Mouse (Mus musculus): ENCODE data around the gene Ank3.

Gene Ank3

DNA sequence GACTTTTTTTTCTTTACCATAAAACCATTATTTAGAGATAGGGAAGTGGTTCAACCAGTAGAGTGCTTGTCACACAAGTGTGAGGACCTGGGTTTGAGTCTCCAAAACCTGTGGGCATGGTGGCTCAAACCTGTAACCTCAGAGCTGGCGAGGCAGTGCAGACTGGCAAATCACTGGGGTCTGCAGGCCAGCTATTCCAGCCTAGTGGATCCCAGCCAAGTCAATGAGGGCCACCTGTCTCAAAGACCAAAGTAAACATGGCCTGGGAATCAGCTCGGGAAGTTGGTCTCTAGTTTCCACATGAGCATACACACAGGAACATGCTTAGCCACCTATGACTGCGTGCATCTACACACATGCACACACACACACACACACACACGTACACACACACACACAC is 552.9 kb downstream of the Ank3 start:
- in situ Hi-C loops (cut with MboI, MseI): no loop called here

DNA sequence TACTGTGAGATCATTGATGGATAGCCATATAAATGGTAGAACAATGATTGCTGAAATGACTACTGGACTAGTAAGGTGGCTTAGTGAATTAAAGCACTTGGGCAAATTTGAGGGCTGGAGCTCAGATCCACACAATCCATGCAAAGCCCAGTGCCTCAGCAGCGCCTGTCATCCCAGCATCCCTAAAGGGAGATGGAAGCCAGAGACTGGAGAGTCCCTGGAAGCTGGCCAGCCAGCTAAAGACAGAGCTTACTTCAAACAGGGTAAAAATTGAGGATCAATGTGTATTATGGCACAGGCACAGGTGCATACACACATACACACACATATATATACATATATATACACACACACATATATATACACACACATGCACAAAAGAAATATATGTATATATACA is 553.7 kb downstream of the Ank3 start:
- in situ Hi-C loops (cut with MboI, MseI): no loop called here

DNA sequence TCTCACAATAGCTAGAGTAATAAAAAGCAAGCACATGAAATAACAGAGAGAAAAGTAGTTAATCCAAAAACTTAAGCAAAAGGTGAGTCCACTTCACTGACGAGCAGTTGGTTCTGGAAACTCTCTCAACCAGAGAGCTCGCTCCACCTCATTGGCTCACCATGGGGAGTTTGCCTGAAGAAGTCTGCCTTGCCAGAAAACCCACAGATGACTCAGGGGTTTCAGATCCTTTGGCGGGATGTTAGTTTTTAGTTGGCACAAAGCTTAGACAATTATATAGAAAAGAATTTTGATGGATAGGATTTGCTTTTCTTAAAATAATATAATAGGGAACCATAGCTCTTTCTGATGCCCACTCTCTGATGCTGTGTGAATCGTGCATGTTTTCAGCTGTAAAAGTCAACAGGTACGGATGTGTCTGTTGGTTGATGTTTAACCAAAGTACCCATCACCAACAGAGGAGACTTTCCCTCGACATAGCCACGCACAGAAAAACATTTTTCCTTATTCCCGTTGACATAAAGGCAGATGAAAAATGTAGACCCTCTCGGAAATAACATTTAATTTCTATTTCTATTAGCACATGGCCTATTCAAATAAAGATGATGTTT is 556.2 kb downstream of the Ank3 start:
- in situ Hi-C loops (cut with MboI, MseI): no loop called here

- in situ Hi-C loops (cut with MboI, MseI): no loop called here
These were observed 563.7 kb downstream of the Ank3 start for GRCm38 (mm10) chr10:69962226-69962625.

DNA sequence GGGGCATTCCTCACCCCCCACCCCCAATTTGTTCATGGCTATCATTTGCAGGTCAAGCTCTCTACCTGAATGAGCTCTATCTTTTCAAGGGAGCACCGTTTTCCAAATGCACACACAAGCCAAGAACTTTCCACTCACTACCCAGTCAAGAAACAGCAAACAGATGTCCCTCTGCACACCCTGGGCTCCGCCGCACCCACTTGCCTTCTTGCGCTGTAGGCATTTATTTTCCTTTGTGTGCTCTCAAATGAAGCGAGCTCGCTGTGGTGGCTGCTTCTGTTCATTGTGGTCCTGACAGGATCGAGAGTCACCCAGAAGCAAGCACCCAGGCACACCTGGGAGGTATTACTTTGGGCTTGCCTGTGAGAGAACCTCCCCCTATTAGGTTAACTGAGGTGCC is 564.4 kb downstream of the Ank3 start:
- in situ Hi-C loops (cut with MboI, MseI): no loop called here

- in situ Hi-C loops (cut with MboI, MseI): no loop called here
These were observed 566.0 kb downstream of the Ank3 start for GRCm38 (mm10) chr10:69964611-69965010.

DNA sequence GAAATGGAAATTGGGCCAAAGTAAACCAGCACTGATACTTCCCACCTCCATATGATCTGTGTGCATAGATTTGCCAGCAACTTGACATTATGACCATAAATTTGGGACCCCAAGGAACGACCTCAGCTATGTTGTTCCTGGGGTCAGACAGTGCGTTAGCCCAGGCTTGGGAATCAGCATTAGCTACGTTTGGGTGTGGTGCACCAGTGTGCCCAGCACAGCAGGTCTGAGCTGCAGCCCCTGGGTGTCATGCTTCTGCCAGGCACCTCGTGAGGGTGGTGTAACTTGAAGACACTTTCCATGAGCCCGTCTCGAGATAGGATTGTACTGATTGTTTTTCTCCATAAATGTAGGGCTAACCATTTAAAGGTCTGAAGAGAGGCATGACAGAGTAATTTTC is 566.5 kb downstream of the Ank3 start:
- in situ Hi-C loops (cut with MboI, MseI): no loop called here

DNA sequence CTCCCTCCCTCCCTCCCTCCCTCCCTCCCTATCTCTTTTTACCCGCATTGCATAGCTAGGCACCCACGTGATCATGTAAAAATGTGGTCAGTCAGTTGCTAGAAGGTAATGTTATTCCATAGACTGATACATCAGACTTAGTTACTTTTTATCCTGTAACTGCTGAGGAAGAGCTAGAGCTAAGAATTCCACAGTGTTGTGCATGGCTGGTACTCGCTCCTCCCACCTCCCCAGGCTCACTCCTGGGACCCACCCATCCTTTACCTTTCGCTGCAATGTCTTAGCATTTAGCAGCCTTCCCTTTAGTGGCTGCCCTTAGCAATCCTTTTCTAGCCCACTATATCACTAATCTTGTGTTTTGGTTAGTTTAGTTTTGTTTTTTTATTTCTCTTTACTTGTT is 569.4 kb downstream of the Ank3 start:
- in situ Hi-C loops (cut with MboI, MseI): no loop called here

- in situ Hi-C loops (cut with MboI, MseI): no loop called here
These were observed 581.1 kb downstream of the Ank3 start for GRCm38 (mm10) chr10:69979636-69980035.

- in situ Hi-C loops (cut with MboI, MseI): no loop called here
These were observed 583.0 kb downstream of the Ank3 start for GRCm38 (mm10) chr10:69981386-69982097.

- in situ Hi-C loops (cut with MboI, MseI): no loop called here
These were observed 584.1 kb downstream of the Ank3 start for GRCm38 (mm10) chr10:69982701-69983100.

- in situ Hi-C loops (cut with MboI, MseI): no loop called here
These were observed 588.9 kb downstream of the Ank3 start for GRCm38 (mm10) chr10:69987496-69987895.

GRCm38 (mm10) chr10:69997082-69997481 is 598.5 kb downstream of the Ank3 start:
- in situ Hi-C loops (cut with MboI, MseI): no loop called here

DNA sequence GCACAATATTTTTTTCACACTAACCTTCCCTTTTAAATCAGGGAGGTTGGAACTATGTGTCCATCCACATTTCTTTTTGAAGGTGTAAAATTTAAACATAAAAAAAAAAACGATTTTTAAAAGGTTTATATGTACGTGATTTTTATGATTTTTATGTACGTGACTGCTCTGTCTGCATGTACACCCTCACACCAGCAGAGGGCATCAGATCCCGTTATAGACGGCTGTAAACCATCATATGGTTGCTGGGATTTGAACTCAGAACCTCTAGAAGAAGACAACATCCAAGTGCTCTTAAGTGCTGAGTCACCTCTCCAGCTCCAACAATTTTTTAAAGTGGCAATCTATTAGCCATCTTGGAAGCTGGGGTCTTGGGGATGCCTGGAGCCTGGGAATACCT is 605.5 kb downstream of the Ank3 start:
- in situ Hi-C loops (cut with MboI, MseI): loop anchor here (25.0 kb wide), 1 partner anchor 283 kb away; no protein-coding TSS in a partner anchor

DNA sequence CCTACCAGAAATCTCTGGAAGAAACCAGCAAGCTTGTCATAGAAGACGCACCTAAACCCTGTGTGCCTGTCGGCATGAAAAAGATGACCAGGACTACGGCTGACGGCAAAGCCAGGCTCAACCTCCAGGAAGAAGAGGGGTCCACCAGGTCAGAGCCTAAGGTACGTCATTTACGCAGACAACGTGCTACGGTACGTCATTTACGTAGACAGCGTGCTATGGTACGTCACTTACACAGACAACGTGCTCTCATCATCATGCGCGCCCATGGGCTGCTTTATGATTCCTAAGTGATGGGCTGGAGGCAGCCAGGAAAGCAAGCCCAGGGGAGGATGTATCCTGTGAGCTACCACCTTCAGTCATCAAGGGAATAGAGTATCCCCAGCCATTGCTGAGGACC is 606.3 kb downstream of the Ank3 start:
- in situ Hi-C loops (cut with MboI, MseI): loop anchor here (25.0 kb wide), 1 partner anchor 282 kb away; no protein-coding TSS in a partner anchor

GRCm38 (mm10) chr10:70006380-70006779 is 607.8 kb downstream of the Ank3 start:
- in situ Hi-C loops (cut with MboI, MseI): loop anchor here (25.0 kb wide), 1 partner anchor 281 kb away; no protein-coding TSS in a partner anchor

DNA sequence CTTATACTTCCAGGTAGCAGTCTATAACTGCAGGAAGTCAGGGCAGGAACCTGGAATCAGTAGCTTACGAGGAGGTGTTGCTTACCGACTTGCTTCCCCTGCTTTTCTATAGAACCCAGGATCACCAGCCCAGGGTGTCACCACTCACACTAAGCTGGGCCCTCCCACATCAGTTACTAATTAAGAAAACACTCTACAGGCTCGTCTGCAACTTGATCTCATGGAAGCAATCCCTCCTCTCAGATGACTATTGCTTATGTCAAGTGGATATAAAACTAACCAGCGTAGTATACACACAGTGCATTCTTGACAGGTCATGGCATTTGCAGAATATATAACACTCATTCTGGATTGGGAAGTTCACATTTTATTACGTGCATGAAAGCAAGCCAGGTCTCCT is 613.2 kb downstream of the Ank3 start:
- in situ Hi-C loops (cut with MboI, MseI): loop anchor here (25.0 kb wide), 1 partner anchor 276 kb away; no protein-coding TSS in a partner anchor

DNA sequence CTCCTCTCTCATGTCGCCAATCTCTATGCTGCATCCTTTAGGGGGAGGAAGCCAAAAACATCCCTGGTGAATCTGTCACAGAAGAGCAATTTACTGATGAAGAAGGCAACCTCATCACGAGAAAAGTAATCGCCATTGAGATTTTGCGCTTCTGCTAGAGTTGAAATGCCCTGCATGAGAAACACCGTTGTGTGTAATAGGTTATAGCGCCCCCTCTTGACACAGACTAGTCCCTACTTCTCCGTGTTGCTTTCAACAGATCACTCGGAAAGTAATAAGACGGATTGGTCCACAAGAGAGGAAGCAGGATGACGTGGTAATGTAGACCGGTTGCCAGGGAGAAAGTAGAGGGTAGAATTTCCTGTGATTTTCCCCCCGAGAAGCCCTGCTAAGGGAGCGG is 615.4 kb downstream of the Ank3 start:
- in situ Hi-C loops (cut with MboI, MseI): loop anchor here (25.0 kb wide), 1 partner anchor 273 kb away; no protein-coding TSS in a partner anchor

GRCm38 (mm10) chr10:70015201-70015600 is 616.6 kb downstream of the Ank3 start:
- in situ Hi-C loops (cut with MboI, MseI): loop anchor here (25.0 kb wide), 1 partner anchor 272 kb away; no protein-coding TSS in a partner anchor

GRCm38 (mm10) chr10:70018691-70019090 is 620.1 kb downstream of the Ank3 start:
- in situ Hi-C loops (cut with MboI, MseI): loop anchor here (25.0 kb wide), 1 partner anchor 269 kb away; no protein-coding TSS in a partner anchor

DNA sequence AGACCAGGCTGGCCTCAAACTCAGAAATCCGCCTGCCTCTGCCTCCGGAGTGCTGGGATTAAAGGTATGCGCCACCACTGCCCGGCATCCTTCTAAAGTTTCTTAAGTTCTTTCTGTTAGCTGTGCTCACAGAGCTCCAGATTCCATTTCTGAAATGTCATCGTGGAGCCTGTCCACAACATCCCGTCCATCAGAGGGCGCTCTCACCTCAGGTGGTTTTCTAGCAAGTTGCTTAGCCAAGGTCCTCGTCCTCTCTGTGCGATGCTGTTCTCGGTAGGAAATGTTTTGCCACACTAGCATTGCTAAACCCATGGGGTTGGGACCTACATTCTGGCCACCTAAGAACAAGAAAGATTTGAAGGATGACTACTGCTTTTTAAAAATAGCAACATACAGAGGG is 623.1 kb downstream of the Ank3 start:
- in situ Hi-C loops (cut with MboI, MseI): loop anchor here (25.0 kb wide), 1 partner anchor 266 kb away; no protein-coding TSS in a partner anchor

DNA sequence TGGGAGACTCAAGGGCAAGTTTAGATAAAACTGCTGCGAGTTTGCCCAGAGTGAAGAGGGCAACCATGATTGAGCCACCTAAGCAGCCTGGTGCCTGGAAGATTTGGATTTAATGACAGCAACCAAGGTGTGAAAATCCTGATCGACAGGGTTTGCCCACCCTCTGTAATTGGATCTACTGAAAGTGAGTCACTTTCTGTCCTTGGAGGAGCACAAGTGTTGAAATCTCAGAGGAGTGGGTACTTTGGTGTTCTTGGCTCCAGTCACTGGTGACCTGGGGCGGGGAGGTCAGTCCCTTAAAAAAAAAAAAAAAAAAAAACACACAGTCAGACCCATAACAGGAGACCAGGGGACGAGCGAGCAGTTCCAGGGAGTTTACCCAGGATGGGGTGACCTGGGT is 624.0 kb downstream of the Ank3 start:
- in situ Hi-C loops (cut with MboI, MseI): loop anchor here (25.0 kb wide), 1 partner anchor 265 kb away; no protein-coding TSS in a partner anchor

- in situ Hi-C loops (cut with MboI, MseI): loop anchor here (25.0 kb wide), 1 partner anchor 263 kb away; no protein-coding TSS in a partner anchor
These were observed 625.3 kb downstream of the Ank3 start for GRCm38 (mm10) chr10:70023861-70024260.

Measured in regulatory T cell (primary cell).